Mouse (Mus musculus) MEL (cell line): ENCODE results near the gene Ywhab. TPM values are rescaled to one million over a fixed set of nuclear protein-coding genes. Genes with fewer than 3 reads are reported as not detected.

ENCODE experiments used
- DNase-seq: peaks from one replicate; pipeline ENCODE4 v3.0.0; 2011; ENCODE audit warnings: low read depth, low spot score
- H3K27ac ChIP-seq: 2 replicates; pipeline ENCODE4 v1.5.1; 2012; ENCODE audit warnings: low read depth, mild to moderate bottlenecking, control low read depth, low read length, moderate library complexity; ENCODE audit not compliant: control insufficient read depth
- H3K27me3 ChIP-seq, 2 experiments: fragments of 150-350 bp in 1 of 2; sonication (generic) in 1 of 2; 2 replicates each; pipeline ENCODE4 v1.6.1; 2012; ENCODE audit warnings: low read length in 2 of 2, mild to moderate bottlenecking in 2 of 2, improper control_type of control experiment in 1 of 2, moderate library complexity in 1 of 2; ENCODE audit not compliant: insufficient read depth in 2 of 2, control insufficient read depth in 1 of 2
- H3K36me3 ChIP-seq, 2 experiments: 2 replicates each; pipeline ENCODE4 v1.6.1; 2012 to 2014; ENCODE audit warnings: low read length in 2 of 2, improper control_type of control experiment in 1 of 2, inconsistent platforms in 1 of 2, mild to moderate bottlenecking in 1 of 2; ENCODE audit not compliant: insufficient read depth in 2 of 2, control insufficient read depth in 1 of 2
- H3K4me1 ChIP-seq, 2 experiments: fragments of 150-350 bp in 1 of 2; sonication (generic) in 1 of 2; 2 replicates each; pipeline ENCODE4 v1.6.1; 2012; ENCODE audit warnings: low read length in 2 of 2, improper control_type of control experiment in 1 of 2, mild to moderate bottlenecking in 1 of 2; ENCODE audit not compliant: insufficient read depth in 2 of 2, control insufficient read depth in 1 of 2
- H3K4me3 ChIP-seq, 2 experiments: fragments of 150-350 bp in 1 of 2; sonication (generic) in 1 of 2; 2 replicates each; pipeline ENCODE4 v1.5.1; 2012; ENCODE audit warnings: low read depth in 2 of 2, low read length in 2 of 2, mild to moderate bottlenecking in 2 of 2, moderate library complexity in 2 of 2, control low read depth in 1 of 2, improper control_type of control experiment in 1 of 2; ENCODE audit not compliant: control insufficient read depth in 1 of 2, insufficient read depth in 1 of 2
- H3K79me2 ChIP-seq: 2 replicates; pipeline ENCODE4 v1.6.1; 2012; ENCODE audit warnings: mild to moderate bottlenecking, low read length, moderate library complexity; ENCODE audit not compliant: control insufficient read depth, poor library complexity, insufficient read depth
- H3K9ac ChIP-seq: 2 replicates; pipeline ENCODE4 v1.6.1; 2012; ENCODE audit warnings: low read depth, mild to moderate bottlenecking, control low read depth, low read length, moderate library complexity; ENCODE audit not compliant: control insufficient read depth, poor library complexity, severe bottlenecking
- H3K9me3 ChIP-seq: fragments of 150-350 bp; sonication (generic); replicated peaks from 2 replicates; pipeline ENCODE4 v1.6.1; 2012; ENCODE audit warnings: mild to moderate bottlenecking, low read length, improper control_type of control experiment, moderate library complexity; ENCODE audit not compliant: insufficient read depth
- BHLHE40 ChIP-seq: IDR thresholded peaks from 2 replicates; pipeline ENCODE4 v1.6.1; 2012; ENCODE audit warnings: low read depth, mild to moderate bottlenecking, inconsistent platforms, low read length, improper control_type of control experiment, borderline replicate concordance
- CHD2 ChIP-seq: IDR thresholded peaks from 2 replicates; pipeline ENCODE4 v1.6.1; 2011; ENCODE audit warnings: low read length, improper control_type of control experiment
- CTCF ChIP-seq, 3 experiments: IDR thresholded peaks in 2 of 3; conservative IDR thresholded peaks in 1 of 3; 2 replicates each; pipeline ENCODE4 v1.5.1; 2011 to 2012; ENCODE audit warnings: low read length in 3 of 3, low read depth in 2 of 3, mild to moderate bottlenecking in 2 of 3, improper control_type of control experiment in 1 of 3, inconsistent platforms in 1 of 3, mixed read lengths in 1 of 3, moderate library complexity in 1 of 3; ENCODE audit not compliant: control insufficient read depth in 1 of 3, insufficient read depth in 1 of 3, poor library complexity in 1 of 3, severe bottlenecking in 1 of 3
- ELF1 ChIP-seq: IDR thresholded peaks from 2 replicates; pipeline ENCODE4 v1.6.1; 2014; ENCODE audit warnings: low read depth, mild to moderate bottlenecking, inconsistent platforms, low read length, improper control_type of control experiment, moderate library complexity
- EP300 ChIP-seq, 2 experiments: IDR thresholded peaks; 2 replicates each; pipeline ENCODE4 v1.6.1; 2011; ENCODE audit warnings: improper control_type of control experiment in 2 of 2, low read length in 2 of 2, low read depth in 1 of 2, mild to moderate bottlenecking in 1 of 2
- ETS1 ChIP-seq: IDR thresholded peaks from 2 replicates; pipeline ENCODE4 v1.6.1; 2012; ENCODE audit warnings: low read depth, mild to moderate bottlenecking, inconsistent platforms, low read length, improper control_type of control experiment, moderate library complexity
- HCFC1 ChIP-seq: IDR thresholded peaks from 2 replicates; pipeline ENCODE4 v1.6.1; 2012; ENCODE audit warnings: low read depth, mild to moderate bottlenecking, inconsistent platforms, low read length, improper control_type of control experiment, moderate library complexity
- JUND ChIP-seq: IDR thresholded peaks from 2 replicates; pipeline ENCODE4 v1.6.1; 2011; ENCODE audit warnings: low read depth, mild to moderate bottlenecking, improper control_type of control experiment, low read length
- MAFK ChIP-seq: IDR thresholded peaks from 2 replicates; pipeline ENCODE4 v1.6.1; 2011; ENCODE audit warnings: low read depth, mild to moderate bottlenecking, low read length, improper control_type of control experiment, borderline replicate concordance
- MAX ChIP-seq: IDR thresholded peaks from 2 replicates; pipeline ENCODE4 v1.6.1; 2011; ENCODE audit warnings: low read length, improper control_type of control experiment
- MAZ ChIP-seq: IDR thresholded peaks from 2 replicates; pipeline ENCODE4 v1.6.1; 2012; ENCODE audit warnings: low read depth, mild to moderate bottlenecking, inconsistent platforms, low read length, improper control_type of control experiment
- MEF2A ChIP-seq: IDR thresholded peaks from 2 replicates; pipeline ENCODE4 v1.6.1; 2014; ENCODE audit warnings: low read depth, mild to moderate bottlenecking, inconsistent platforms, low read length, improper control_type of control experiment; ENCODE audit not compliant: poor library complexity, insufficient replicate concordance, severe bottlenecking; ENCODE audit errors: extremely low read depth
- MYB ChIP-seq: IDR thresholded peaks from 2 replicates; pipeline ENCODE4 v1.6.1; 2011; ENCODE audit warnings: mild to moderate bottlenecking, low read depth, low read length, improper control_type of control experiment
- MYC ChIP-seq: IDR thresholded peaks from 2 replicates; pipeline ENCODE4 v1.6.1; 2011; ENCODE audit warnings: low read depth, mild to moderate bottlenecking, low read length, improper control_type of control experiment, moderate library complexity
- NRF1 ChIP-seq: IDR thresholded peaks from 2 replicates; pipeline ENCODE4 v1.6.1; 2014; ENCODE audit warnings: low read depth, mild to moderate bottlenecking, inconsistent platforms, low read length, improper control_type of control experiment, moderate library complexity; ENCODE audit not compliant: poor library complexity, insufficient read depth, severe bottlenecking
- RAD21 ChIP-seq: IDR thresholded peaks from 2 replicates; pipeline ENCODE4 v1.6.1; 2011; ENCODE audit warnings: mild to moderate bottlenecking, low read depth, low read length, improper control_type of control experiment
- RCOR1 ChIP-seq: IDR thresholded peaks from 2 replicates; pipeline ENCODE4 v1.6.1; 2012; ENCODE audit warnings: low read depth, mild to moderate bottlenecking, inconsistent platforms, low read length, improper control_type of control experiment
- SMC3 ChIP-seq: IDR thresholded peaks from 2 replicates; pipeline ENCODE4 v1.6.1; 2011; ENCODE audit warnings: low read depth, low read length, improper control_type of control experiment
- TCF12 ChIP-seq: IDR thresholded peaks from 2 replicates; pipeline ENCODE4 v1.6.1; 2014; ENCODE audit warnings: low read depth, mild to moderate bottlenecking, inconsistent platforms, low read length, improper control_type of control experiment, moderate library complexity
- ZKSCAN1 ChIP-seq: IDR thresholded peaks from 2 replicates; pipeline ENCODE4 v1.6.1; 2012; ENCODE audit warnings: low read depth, mild to moderate bottlenecking, inconsistent platforms, low read length, improper control_type of control experiment, moderate library complexity
- ZNF384 ChIP-seq: IDR thresholded peaks from 2 replicates; pipeline ENCODE4 v1.6.1; 2012; ENCODE audit warnings: low read depth, mild to moderate bottlenecking, inconsistent platforms, low read length, improper control_type of control experiment
- polyA plus RNA-seq, 2 experiments: library from polyadenylated mRNA; stranded (reverse) in 1 of 2; unstranded in 1 of 2; fragments of >175 nt in 1 of 2; fragments of >200 nt in 1 of 2; gene quantifications; 2 replicates each; pipeline versions ENCODE4 v1.2.1 to v1.2.4; 2012; ENCODE audit warnings: low replicate concordance in 2 of 2, low read depth in 1 of 2; ENCODE audit not compliant: insufficient read length in 2 of 2, insufficient read depth in 1 of 2, missing spikeins in 1 of 2
- total RNA-seq: library from RNA; depleted of rRNA; stranded (reverse); fragments of 300-350 nt; gene quantifications from 2 replicates; pipeline ENCODE4 v1.2.3, GENCODE M21; 2012

The Ywhab gene
- total and polyA plus RNA-seq, 3 experiments, result 71.4 to 717 (median 179) TPM

- TF ChIP-seq SMC3 (no peak), MAX (no peak)
- Histone ChIP-seq H3K9ac (no peak overlapping the region), H3K36me3 (no peaks in the 10 kb centered on the region), H3K79me2 (no peaks in the 10 kb centered on the region), H3K27me3 (no peaks in the 10 kb centered on the region), H3K9me3 (no peaks in the 10 kb centered on the region), H3K27ac (no peak overlapping the region), H3K4me1 (no peaks in the 10 kb centered on the region), H3K4me3 (no peak overlapping the region)
- no peak for DNase-seq
These were observed 36.4 kb downstream of the Ywhab start for GRCm38 (mm10) chr2:164031147-164031546.

GRCm38 (mm10) chr2:164032973-164033372, 38.2 kb downstream of the Ywhab start:
- Histone ChIP-seq H3K9me3 (no peaks in the 10 kb centered on the region), H3K79me2 (no peaks in the 10 kb centered on the region), H3K27me3 (no peaks in the 10 kb centered on the region), H3K36me3 (no peaks in the 10 kb centered on the region), H3K4me1 (no peaks in the 10 kb centered on the region), H3K4me3 (no peak overlapping the region), H3K9ac (no peak overlapping the region), H3K27ac (no peak overlapping the region)
- DNase-seq, result no peak
- TF ChIP-seq MEF2A, result no peak
- TF ChIP-seq SMC3, result 0 out of 2 replicates have a peak, but pooled peaks have one; percentile 12
- no peak for TF ChIP-seq MYC
- TF ChIP-seq NRF1, result no peak
- no peak for TF ChIP-seq JUND
- TF ChIP-seq RCOR1, result no peak
- TF ChIP-seq TCF12, result no peak
- TF ChIP-seq MAX, result no peak
- peak; percentile 15; the same call in 1 of the 2 replicates for TF ChIP-seq RAD21
- no peak for TF ChIP-seq BHLHE40
- no peak for TF ChIP-seq EP300 (IDR thresholded peaks at IDR 0.05; ENCODE audit: low read depth in 1 of 2, low read length in 2 of 2)
- no peak for TF ChIP-seq MAZ
- peak; percentile 29 to 52 (median 38); a peak in 4 of 6 replicates for TF ChIP-seq CTCF (IDR thresholded peaks at IDR 0.05 in 2 of 3, conservative IDR thresholded peaks at IDR 0.05 in 1 of 3; ENCODE audit: control insufficient read depth in 1 of 3, insufficient read depth in 1 of 3, low read depth in 2 of 3, low read length in 3 of 3, poor library complexity in 1 of 3, severe bottlenecking in 1 of 3)
- TF ChIP-seq ELF1, result no peak
- TF ChIP-seq ZNF384, result no peak
- no peak for TF ChIP-seq ETS1
- TF ChIP-seq MAFK, result no peak
- no peak for TF ChIP-seq MYB
- TF ChIP-seq CHD2, result no peak
- TF ChIP-seq HCFC1, result no peak
- TF ChIP-seq ZKSCAN1, result no peak
